Mouse (Mus musculus) urinary bladder, postnatal 36 days (tissue): Measurements from ENCODE around the gene Col4a5.

Experiments used
- DNase-seq, 2 experiments: peaks; one replicate each; pipeline ENCODE4 v3.0.0; 2022; ENCODE audit warnings: low spot score in 2 of 2, mixed read lengths in 1 of 2

The Col4a5 gene

DNA sequence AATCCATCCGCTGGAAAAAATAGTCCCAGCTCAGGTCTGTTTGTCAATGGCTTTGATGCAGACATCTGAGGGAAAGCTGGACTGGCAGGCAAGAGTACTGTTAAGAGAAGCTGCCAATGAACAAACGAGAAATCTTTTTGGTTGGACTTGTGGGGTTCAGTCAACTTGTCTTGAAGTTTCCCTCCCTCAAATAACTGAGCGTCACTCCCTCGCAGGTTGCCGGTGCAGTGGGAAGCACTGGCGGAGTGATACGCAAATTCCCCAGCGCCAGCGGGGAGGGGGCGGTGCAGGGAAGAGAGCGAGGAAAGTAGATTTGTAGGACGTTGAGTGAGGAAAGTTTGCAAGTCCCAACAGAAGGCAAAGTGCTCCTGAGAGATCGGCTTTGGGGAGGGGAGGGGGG lies at the start of gene Col4a5:
Gene Col4a5 (plus strand): TSS at position 276 of the 400 bp plus-strand sequence.
- peak; percentile 70 to 75 for DNase-seq

- no peak for DNase-seq
These were observed 38.4 kb upstream of the Col4a5 start for GRCm38 (mm10) chrX:141436780-141437179.

DNA sequence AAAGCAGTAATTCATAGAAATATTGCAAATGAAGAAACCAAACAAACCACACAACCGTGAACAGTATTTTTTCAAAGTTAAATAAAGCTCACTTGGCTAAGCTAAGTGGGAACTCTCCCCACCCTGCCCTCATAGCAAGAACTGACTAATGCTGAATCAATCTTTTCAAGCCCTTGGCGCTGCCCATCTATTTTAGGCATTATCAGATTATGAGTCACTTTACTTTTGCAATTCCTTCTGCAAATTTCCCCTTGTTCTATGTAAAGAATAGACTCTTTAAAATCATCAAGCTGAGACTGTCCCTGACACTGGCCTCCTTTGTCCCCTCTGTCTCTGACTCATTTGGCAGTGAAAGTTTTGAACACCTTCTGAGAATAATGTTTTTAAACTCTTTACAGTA lies 35.8 kb upstream of the Col4a5 start:
- DNase-seq, result peak; percentile 4 to 10

GRCm38 (mm10) chrX:141447936-141448335 lies 27.2 kb upstream of the Col4a5 start:
- no peak for DNase-seq

DNA sequence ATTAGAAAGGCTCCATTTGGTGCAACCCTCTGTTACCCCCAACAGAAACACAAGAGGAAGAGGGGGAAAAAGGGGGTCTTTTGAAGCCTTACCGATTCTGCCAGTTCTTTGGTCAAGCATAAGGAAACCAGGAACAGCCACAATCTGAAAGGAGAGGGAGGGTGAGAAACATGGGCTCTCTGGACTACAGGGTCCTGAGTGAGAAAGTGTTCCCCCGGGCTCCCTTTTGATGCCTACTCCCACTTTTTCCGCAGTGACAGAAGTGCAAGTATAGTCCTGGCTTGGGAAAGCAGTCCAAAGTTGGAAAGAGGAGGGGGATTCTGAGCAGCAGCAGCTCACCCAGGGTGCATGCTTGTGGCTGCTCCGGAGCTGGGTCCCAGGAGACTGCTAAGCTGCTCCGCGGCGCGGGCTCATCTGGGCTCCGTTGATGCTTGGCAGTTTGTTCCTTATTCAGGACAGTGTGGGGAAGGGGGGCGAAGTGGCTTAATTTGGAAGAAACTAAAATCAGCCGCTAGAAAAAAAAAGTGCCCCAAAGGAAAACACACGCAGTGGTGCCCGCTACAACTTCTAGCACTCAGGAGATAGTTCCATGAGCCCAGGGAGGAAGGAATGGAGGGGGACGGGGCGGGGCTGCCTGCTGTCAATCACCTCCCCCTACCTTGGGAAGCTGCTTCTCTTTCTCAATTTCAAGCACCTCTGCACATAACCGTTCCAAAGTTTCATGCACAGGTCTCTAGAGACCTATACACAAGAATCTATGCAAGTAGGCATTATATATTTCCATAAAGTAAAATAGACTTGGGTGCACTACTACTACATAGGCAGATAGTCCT lies 1.5 kb upstream of the Col4a5 start, which contains the start of gene Col4a6:
Gene Col4a6 (minus strand): TSS at position 607 of the 833 bp plus-strand sequence.
- DNase-seq, result no peak

GRCm38 (mm10) chrX:141475566-141476327 lies 562 bp downstream of the Col4a5 start:
- DNase-seq, result no peak

DNA sequence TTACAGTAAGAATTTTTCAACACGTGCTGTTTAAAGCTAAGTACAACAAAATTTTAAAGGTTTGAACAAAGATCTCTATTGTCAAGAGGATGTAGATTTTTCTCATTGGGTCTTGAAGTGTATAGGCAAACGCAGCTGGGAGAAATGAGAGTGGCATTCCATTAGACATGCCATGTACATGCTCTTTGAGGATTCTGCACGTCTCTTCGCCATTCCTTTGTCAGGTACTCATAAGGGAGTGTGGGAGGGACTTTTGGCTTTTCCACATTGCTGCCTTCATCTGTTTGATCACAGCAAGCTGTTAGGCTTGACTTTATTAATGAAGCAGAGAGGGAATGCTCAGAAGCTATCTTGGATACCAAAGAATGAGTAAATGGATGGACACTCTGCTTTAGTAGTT lies 19.4 kb downstream of the Col4a5 start:
- no peak for DNase-seq

GRCm38 (mm10) chrX:141503125-141503524 lies 27.9 kb downstream of the Col4a5 start:
- DNase-seq, result no peak

DNA sequence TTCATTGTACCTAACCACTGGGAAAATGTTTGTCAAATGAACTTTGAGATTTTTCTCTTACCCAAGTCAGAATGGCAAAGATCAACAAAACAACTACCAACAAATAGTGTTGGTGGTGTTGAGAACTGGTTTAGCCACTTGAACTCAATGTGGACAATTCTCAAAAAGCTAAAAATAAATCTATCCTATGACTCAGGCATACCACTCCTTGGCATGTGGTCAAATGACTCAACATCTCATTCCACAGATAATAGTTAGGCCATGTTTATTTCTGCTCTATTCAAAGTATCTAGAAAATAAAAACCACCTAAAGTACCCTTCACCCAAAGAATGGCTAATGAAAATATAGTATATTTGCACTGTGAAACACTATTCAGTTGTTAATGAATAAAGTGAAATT lies 58.3 kb downstream of the Col4a5 start:
- no peak for DNase-seq

- DNase-seq, result no peak
These were observed 72.3 kb downstream of the Col4a5 start for GRCm38 (mm10) chrX:141547471-141547870.

DNA sequence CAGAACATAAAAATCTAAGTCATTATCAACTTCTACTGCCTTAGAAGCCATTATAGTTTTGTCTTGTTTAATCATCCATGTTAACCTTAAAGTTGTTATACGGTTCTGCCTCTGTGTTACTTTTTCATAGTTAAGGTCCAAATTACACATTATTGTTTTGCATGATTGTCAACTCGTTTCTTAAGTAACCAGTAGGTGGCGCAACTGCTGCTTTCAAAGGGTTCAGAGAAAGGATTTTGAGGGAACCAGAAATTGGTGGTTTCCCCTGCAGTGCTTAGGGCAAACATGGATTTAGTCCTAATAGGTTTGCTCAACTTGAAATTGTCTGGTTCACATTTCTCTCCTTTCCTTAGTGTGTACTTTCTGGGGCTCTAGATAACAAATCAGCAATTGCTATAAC lies 115.1 kb downstream of the Col4a5 start:
- DNase-seq, result no peak

GRCm38 (mm10) chrX:141721725-141722124 lies 246.5 kb downstream of the Col4a5 start:
- no peak for DNase-seq

- no peak for DNase-seq
These were observed 248.8 kb downstream of the Col4a5 start for GRCm38 (mm10) chrX:141723936-141724335.

DNA sequence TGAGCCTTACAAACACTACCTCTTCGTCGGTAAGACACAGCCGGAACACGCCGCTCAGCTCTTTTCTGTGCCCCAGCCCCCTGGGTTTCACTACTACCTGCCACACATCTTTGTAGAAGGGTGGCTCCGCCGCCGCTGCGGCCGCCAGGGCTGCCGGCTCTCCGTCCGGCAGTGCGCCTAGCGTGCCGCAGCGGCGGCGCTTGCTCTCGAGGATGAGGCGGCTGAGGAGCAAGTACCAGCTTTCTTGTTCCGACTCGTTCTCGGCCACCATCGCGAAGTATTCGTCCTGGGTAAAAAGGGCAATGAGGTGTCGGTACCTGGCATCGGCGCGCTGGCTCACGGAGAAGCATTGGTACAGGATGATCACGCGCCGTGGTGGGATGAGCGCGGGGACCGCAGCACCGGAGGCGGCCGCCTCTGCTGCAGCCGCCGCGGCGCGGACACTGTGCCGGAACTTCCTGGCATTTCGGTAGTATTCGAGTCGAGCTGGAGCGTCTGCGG lies 249.3 kb downstream of the Col4a5 start:
- DNase-seq, result no peak

DNA sequence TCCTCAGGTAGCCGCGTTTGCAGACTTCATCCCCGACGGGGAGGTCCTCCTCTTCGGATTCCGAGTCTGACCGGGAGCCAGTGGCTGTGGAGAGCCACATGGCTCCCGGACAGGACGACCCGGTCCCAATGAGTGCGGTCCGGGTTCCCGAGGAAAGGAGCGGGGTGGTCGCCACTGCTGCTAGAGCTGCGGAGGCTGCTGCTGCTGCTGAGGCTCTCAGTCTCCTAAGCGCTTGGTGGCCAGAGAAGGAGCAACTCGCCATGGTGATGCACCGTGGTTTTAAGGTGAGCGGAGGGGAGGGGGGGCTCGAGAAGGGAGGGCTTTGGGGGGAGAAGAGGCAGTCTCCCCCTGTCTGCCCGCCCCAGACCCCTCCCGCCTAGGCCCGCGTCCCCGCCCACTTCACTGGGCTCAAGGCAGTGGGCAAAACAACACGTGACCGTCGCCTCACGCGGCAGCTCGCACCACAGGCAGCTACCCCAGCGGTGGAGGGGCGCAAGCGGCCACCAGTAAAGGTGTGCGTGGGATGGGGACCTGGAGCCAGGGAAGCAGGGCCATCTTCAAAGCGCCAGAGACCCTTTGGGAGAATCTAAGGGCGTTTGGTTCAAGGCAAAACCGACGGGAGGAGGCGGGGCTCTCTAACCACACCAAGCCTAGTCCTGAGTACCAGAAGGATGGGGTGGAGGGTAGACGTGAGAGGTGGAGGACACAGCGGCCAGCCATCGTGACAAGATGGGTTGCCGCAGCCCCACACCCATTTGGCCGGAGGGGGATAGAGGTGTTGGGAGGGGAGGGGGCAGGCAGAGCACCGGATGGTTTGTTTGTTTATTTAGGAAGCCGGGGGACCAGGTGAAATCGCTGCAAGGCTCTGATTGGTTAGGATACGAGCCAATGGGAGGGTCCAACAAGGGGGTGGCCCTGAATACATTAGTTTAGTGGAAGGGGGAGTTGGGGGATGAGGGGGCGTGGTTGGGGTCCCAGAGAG lies 250.0 kb downstream of the Col4a5 start, which contains the start of gene Irs4:
Gene Irs4 (minus strand): TSS at position 327 of the 982 bp plus-strand sequence.
- DNase-seq, result no peak

- DNase-seq, result no peak
These were observed 254.4 kb downstream of the Col4a5 start for GRCm38 (mm10) chrX:141729570-141729969.
